In the genomic region with DNA sequence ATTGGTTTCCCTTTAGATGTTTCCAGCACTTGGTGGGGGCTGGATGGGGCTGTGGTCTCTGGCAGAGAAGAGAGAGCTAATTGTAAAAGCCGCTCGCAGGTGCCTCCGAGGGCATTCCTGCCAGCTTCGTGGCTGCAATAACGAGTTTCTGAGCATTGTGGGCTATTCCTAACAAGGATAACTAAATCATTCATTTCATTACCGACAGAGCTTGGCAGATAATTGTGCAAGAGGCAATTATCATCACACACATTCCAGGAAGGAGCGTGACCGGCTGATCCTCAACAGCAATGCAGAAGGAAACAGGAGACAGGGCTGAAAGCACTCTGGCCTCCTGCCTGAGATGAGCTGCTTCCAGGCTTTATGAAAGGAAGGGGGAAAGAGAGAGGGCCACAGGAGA, we compare ENCODE assay signal across 9 mouse cellular contexts. TPM values are rescaled to one million over a fixed set of nuclear protein-coding genes. Genes with fewer than 3 reads are reported as not detected.
DNase-seq lines count a peak whose midpoint lies in the region; ATAC-seq and TF ChIP-seq lines count a peak whose summit lies in the region.
"Had no signal": no experiment of that assay in that cellular context is flagged by ENCODE, and none has a peak within 500 bp of the region (broad histone marks: within the 10 kb centered on the region; RNA-seq: fewer than 3 reads in every experiment).

No protein-coding gene starts in this region.

- no peak overlapping the region for H3K27ac ChIP-seq in kidney, postnatal 0 days
- H3K27ac ChIP-seq in kidney, embryonic 16.5 days (ENCODE audit: low read length), result no peak overlapping the region
- peak overlapping the region; percentile 57 for H3K27ac ChIP-seq in embryonic facial prominence, embryonic 10.5 days (replicated peaks)
- H3K27ac ChIP-seq in forebrain, embryonic 14.5 days (ENCODE audit: low read depth, low read length), result peak overlapping the region; percentile 76
- H3K27ac ChIP-seq in midbrain, embryonic 15.5 days, result peak overlapping the region; percentile 64
- H3K27ac ChIP-seq: lung, embryonic 15.5 days had no signal

- no peaks in the 10 kb centered on the region for H3K4me1 ChIP-seq in kidney, postnatal 0 days (replicated peaks; ENCODE audit: insufficient read depth, low read length)
- no peaks in the 10 kb centered on the region for H3K4me1 ChIP-seq in kidney, embryonic 16.5 days (ENCODE audit: insufficient read depth, low read length)
- peaks cover 17% of the 10 kb centered on the region for H3K4me1 ChIP-seq in embryonic facial prominence, embryonic 10.5 days
- peaks cover 6% of the 10 kb centered on the region for H3K4me1 ChIP-seq in forebrain, embryonic 14.5 days (ENCODE audit: control insufficient read depth, insufficient read depth, low read length)
- peaks cover 13% of the 10 kb centered on the region for H3K4me1 ChIP-seq in midbrain, embryonic 15.5 days
- H3K4me1 ChIP-seq: lung, embryonic 15.5 days had no signal

- H3K4me3 ChIP-seq in kidney, postnatal 0 days (replicated peaks; ENCODE audit: low read depth, low read length), result no peak overlapping the region
- H3K4me3 ChIP-seq in kidney, embryonic 16.5 days (ENCODE audit: low read length), result no peak overlapping the region
- no peak overlapping the region for H3K4me3 ChIP-seq in embryonic facial prominence, embryonic 10.5 days
- no peak overlapping the region for H3K4me3 ChIP-seq in forebrain, embryonic 14.5 days (ENCODE audit: low read depth, low read length)
- H3K4me3 ChIP-seq in midbrain, embryonic 15.5 days, result no peak overlapping the region
- H3K4me3 ChIP-seq: lung, embryonic 15.5 days had no signal

- WGBS in kidney, postnatal 0 days, result 30% methylated on average over 8 of the region's 8 CpGs
- WGBS in kidney, embryonic 16.5 days, result 31% methylated on average over 8 of the region's 8 CpGs
- WGBS in embryonic facial prominence, embryonic 10.5 days, result 29% methylated on average over 8 of the region's 8 CpGs
- WGBS in forebrain, embryonic 14.5 days, result 8% methylated on average over 8 of the region's 8 CpGs
- WGBS in midbrain, embryonic 15.5 days, result 18% methylated on average over 8 of the region's 8 CpGs

- no peak overlapping the region for H3K9ac ChIP-seq in kidney, postnatal 0 days (ENCODE audit: low read depth, low read length)
- no peak overlapping the region for H3K9ac ChIP-seq in kidney, embryonic 16.5 days (replicated peaks; ENCODE audit: low read length)
- H3K9ac ChIP-seq in forebrain, embryonic 14.5 days (ENCODE audit: low read length), result peak overlapping the region; percentile 7; the same call in 1 of the 2 replicates
- no peak overlapping the region for H3K9ac ChIP-seq in midbrain, embryonic 15.5 days
- H3K9ac ChIP-seq: lung, embryonic 15.5 days had no signal

- no peak for TF ChIP-seq CTCF in kidney, postnatal 0 days (IDR thresholded peaks at IDR 0.05; ENCODE audit: low read depth)

- peak; percentile 42 for DNase-seq in kidney, postnatal 0 days (ENCODE audit: low spot score)
- DNase-seq in embryonic facial prominence, embryonic 10.5 days (ENCODE audit: low spot score), result peak; percentile 22
- peak; percentile 75 for DNase-seq in forebrain, embryonic 14.5 days (ENCODE audit: low spot score)
- no peak for DNase-seq in layer of hippocampus, adult 18-20 months (ENCODE audit: low spot score in 2 of 2)
- no peak for DNase-seq in lung, postnatal 4 days

- ATAC-seq in kidney, postnatal 0 days (replicated peaks; ENCODE audit: low FRiP score, low read depth), result no peak
- ATAC-seq in kidney, embryonic 16.5 days (ENCODE audit: low FRiP score, low TSS enrichment), result no peak
- peak; percentile 42; the same call in 1 of the 2 replicates for ATAC-seq in forebrain, embryonic 14.5 days
- ATAC-seq in midbrain, embryonic 15.5 days (replicated peaks), result peak; percentile 55

- H3K36me3 ChIP-seq in kidney, postnatal 0 days (ENCODE audit: insufficient read depth, low read length), result no peaks in the 10 kb centered on the region
- no peaks in the 10 kb centered on the region for H3K36me3 ChIP-seq in kidney, embryonic 16.5 days (ENCODE audit: insufficient read depth, low read length)
- H3K36me3 ChIP-seq in embryonic facial prominence, embryonic 10.5 days (replicated peaks), result no peaks in the 10 kb centered on the region
- no peaks in the 10 kb centered on the region for H3K36me3 ChIP-seq in forebrain, embryonic 14.5 days (ENCODE audit: control insufficient read depth, insufficient read depth, low read length)
- no peaks in the 10 kb centered on the region for H3K36me3 ChIP-seq in midbrain, embryonic 15.5 days (replicated peaks)
- H3K36me3 ChIP-seq: lung, embryonic 15.5 days had no signal

- no peak overlapping the region for H3K4me2 ChIP-seq in kidney, postnatal 0 days (ENCODE audit: low read length)
- no peak overlapping the region for H3K4me2 ChIP-seq in kidney, embryonic 16.5 days (replicated peaks; ENCODE audit: low read depth, low read length)
- H3K4me2 ChIP-seq in forebrain, embryonic 14.5 days (ENCODE audit: low read length), result no peak overlapping the region
- H3K4me2 ChIP-seq in midbrain, embryonic 15.5 days, result no peak overlapping the region
- H3K4me2 ChIP-seq: lung, embryonic 15.5 days had no signal

- H3K27me3 ChIP-seq in kidney, postnatal 0 days (ENCODE audit: insufficient read depth, low read length), result no peaks in the 10 kb centered on the region
- no peaks in the 10 kb centered on the region for H3K27me3 ChIP-seq in kidney, embryonic 16.5 days (ENCODE audit: insufficient read depth, low read length)
- peaks cover 9% of the 10 kb centered on the region; the same call in 1 of the 2 replicates for H3K27me3 ChIP-seq in embryonic facial prominence, embryonic 10.5 days (replicated peaks; ENCODE audit: low read depth, poor library complexity, severe bottlenecking)
- no peaks in the 10 kb centered on the region for H3K27me3 ChIP-seq in forebrain, embryonic 14.5 days (replicated peaks; ENCODE audit: control insufficient read depth, insufficient read depth, low read length)
- H3K27me3 ChIP-seq in midbrain, embryonic 15.5 days (replicated peaks), result no peaks in the 10 kb centered on the region
- H3K27me3 ChIP-seq: lung, embryonic 15.5 days had no signal

- H3K9me3 ChIP-seq in kidney, postnatal 0 days (replicated peaks; ENCODE audit: low read length), result no peaks in the 10 kb centered on the region
- no peaks in the 10 kb centered on the region for H3K9me3 ChIP-seq in kidney, embryonic 16.5 days (ENCODE audit: low read length)
- H3K9me3 ChIP-seq in embryonic facial prominence, embryonic 10.5 days, result no peaks in the 10 kb centered on the region
- no peaks in the 10 kb centered on the region for H3K9me3 ChIP-seq in forebrain, embryonic 14.5 days (replicated peaks; ENCODE audit: control insufficient read depth, low read length)
- H3K9me3 ChIP-seq in midbrain, embryonic 15.5 days, result no peaks in the 10 kb centered on the region
- H3K9me3 ChIP-seq: lung, embryonic 15.5 days had no signal

RNA-seq across cellular contexts. Expression of a gene that starts 24.8 kb away (rescaled TPM):
- 3.0 and 3.5 TPM in 2 replicates for polyA plus RNA-seq in kidney, postnatal 0 days (2015; fragmentation: Nextera tagmentation; extraction: Ambion mirVana)
- 4.8 and 5.0 TPM in 2 replicates for polyA plus RNA-seq in kidney, embryonic 16.5 days (2015; fragmentation: Nextera tagmentation; extraction: Ambion mirVana)
- 3.6 and 4.0 TPM in 2 replicates for polyA plus RNA-seq in embryonic facial prominence, embryonic 10.5 days (2016; fragmentation: Nextera tagmentation; extraction: Ambion mirVana)
- 1.4 and 1.6 TPM in 2 replicates for polyA plus RNA-seq in forebrain, embryonic 14.5 days (2014; fragmentation: Nextera tagmentation; extraction: Ambion mirVana)
- polyA plus RNA-seq in midbrain, embryonic 15.5 days (2015; fragmentation: Nextera tagmentation; extraction: Ambion mirVana), result 3.3 and 3.4 TPM in 2 replicates
- total RNA-seq in layer of hippocampus, adult 18-20 months (2021), result 1 to 10 TPM; 1.6 to 2.0 TPM
- total RNA-seq: MEL had no signal

Comparison
In these comparisons a context has a peak if more than half of its experiments do, and no peak if none do; other contexts are left out.
1. ATAC-seq: peak in forebrain, embryonic 14.5 days (single experiment) and midbrain, embryonic 15.5 days (single experiment); none in kidney, postnatal 0 days (single experiment) and kidney, embryonic 16.5 days (single experiment).
2. DNase-seq: peak in kidney, postnatal 0 days (single experiment), embryonic facial prominence, embryonic 10.5 days (single experiment) and forebrain, embryonic 14.5 days (single experiment); none in layer of hippocampus, adult 18-20 months (0 of 2) and lung, postnatal 4 days (0 of 2).
3. H3K27ac ChIP-seq: peak in embryonic facial prominence, embryonic 10.5 days (single experiment), forebrain, embryonic 14.5 days (single experiment) and midbrain, embryonic 15.5 days (single experiment); none in kidney, postnatal 0 days (single experiment) and kidney, embryonic 16.5 days (single experiment).